Mouse (Mus musculus) testis, adult 2 months (tissue): Measurements from ENCODE around the gene Cog1. TPM values are rescaled to one million over a fixed set of nuclear protein-coding genes. Genes with fewer than 3 reads are reported as not detected.

Experiments
- H3K27ac ChIP-seq: fragments of 200-500 bp; 2 replicates; pipeline ENCODE4 v1.5.1; 2012; ENCODE audit warnings: low read depth, low read length; ENCODE audit not compliant: control insufficient read depth, insufficient read depth
- H3K27me3 ChIP-seq: fragments of 200-500 bp; 2 replicates; pipeline ENCODE4 v1.6.1; 2012; ENCODE audit warnings: mild to moderate bottlenecking, low read length, moderate library complexity; ENCODE audit not compliant: control insufficient read depth, insufficient read depth
- H3K36me3 ChIP-seq: fragments of 200-500 bp; 2 replicates; pipeline ENCODE4 v1.6.1; 2012; ENCODE audit warnings: mild to moderate bottlenecking, low read length; ENCODE audit not compliant: control insufficient read depth, insufficient read depth
- H3K4me1 ChIP-seq: fragments of 200-500 bp; 2 replicates; pipeline ENCODE4 v1.6.1; 2012; ENCODE audit warnings: low read length; ENCODE audit not compliant: control insufficient read depth, insufficient read depth
- H3K4me3 ChIP-seq: fragments of 200-500 bp; 2 replicates; pipeline ENCODE4 v1.5.1; 2012; ENCODE audit warnings: low read depth, mild to moderate bottlenecking, low read length, moderate library complexity, mixed read lengths; ENCODE audit not compliant: control insufficient read depth
- CTCF ChIP-seq: fragments of 200-500 bp; IDR thresholded peaks from 2 replicates; pipeline ENCODE4 v1.5.1; 2012; ENCODE audit warnings: low read depth, mild to moderate bottlenecking, inconsistent platforms, low read length, moderate library complexity; ENCODE audit not compliant: control insufficient read depth, insufficient read depth, insufficient replicate concordance
- POLR2A ChIP-seq: fragments of 200-500 bp; IDR thresholded peaks from 2 replicates; pipeline ENCODE4 v1.6.1; 2012; ENCODE audit warnings: low read depth, mild to moderate bottlenecking, inconsistent platforms, low read length, moderate library complexity; ENCODE audit not compliant: control insufficient read depth
- polyA plus RNA-seq: library from polyadenylated mRNA; depleted of rRNA; stranded (reverse); fragments of >200 nt; gene quantifications from 2 replicates; pipeline ENCODE4 v1.2.3, GENCODE M21; 2012

Gene Cog1
- polyA plus RNA-seq, 1 experiment, result 50.2 TPM

GRCm38 (mm10) chr11:113660940-113661339 lies 12.0 kb downstream of the Cog1 start:
- H3K27ac ChIP-seq, result no peak overlapping the region
- H3K4me3 ChIP-seq, result no peak overlapping the region
- H3K36me3 ChIP-seq, result peaks cover 2% of the 10 kb centered on the region; the same call in 1 of the 2 replicates
- H3K27me3 ChIP-seq, result no peaks in the 10 kb centered on the region
- TF ChIP-seq CTCF, result no peak
- TF ChIP-seq POLR2A, result no peak
- no peaks in the 10 kb centered on the region for H3K4me1 ChIP-seq

- H3K27me3 ChIP-seq, result no peaks in the 10 kb centered on the region
- no peak overlapping the region for H3K4me3 ChIP-seq
- no peak overlapping the region for H3K27ac ChIP-seq
- TF ChIP-seq POLR2A (no peak), CTCF (no peak)
- H3K4me1 ChIP-seq, result peaks cover 3% of the 10 kb centered on the region
- peaks cover 5% of the 10 kb centered on the region for H3K36me3 ChIP-seq
Observed at GRCm38 (mm10) chr11:113661835-113662351, 12.9 kb downstream of the Cog1 start.

- H3K27me3 ChIP-seq, result no peaks in the 10 kb centered on the region
- TF ChIP-seq POLR2A, result no peak
- TF ChIP-seq CTCF, result no peak
- no peak overlapping the region for H3K27ac ChIP-seq
- H3K4me3 ChIP-seq, result no peak overlapping the region
- H3K4me1 ChIP-seq, result peaks cover 3% of the 10 kb centered on the region
- H3K36me3 ChIP-seq, result peaks cover 5% of the 10 kb centered on the region
Observed at GRCm38 (mm10) chr11:113664279-113664678, 15.3 kb downstream of the Cog1 start.

GRCm38 (mm10) chr11:113666205-113666604 lies 17.2 kb downstream of the Cog1 start:
- peaks cover 3% of the 10 kb centered on the region for H3K4me1 ChIP-seq
- TF ChIP-seq CTCF (no peak), POLR2A (no peak)
- no peak overlapping the region for H3K27ac ChIP-seq
- H3K27me3 ChIP-seq, result no peaks in the 10 kb centered on the region
- peaks cover 4% of the 10 kb centered on the region for H3K36me3 ChIP-seq
- peak overlapping the region; percentile 32 for H3K4me3 ChIP-seq

- TF ChIP-seq CTCF, result no peak
- TF ChIP-seq POLR2A, result no peak
- Histone ChIP-seq H3K36me3 (peaks cover 4% of the 10 kb centered on the region), H3K4me1 (peaks cover 3% of the 10 kb centered on the region), H3K27ac (no peak overlapping the region), H3K4me3 (peak overlapping the region; percentile 75), H3K27me3 (no peaks in the 10 kb centered on the region)
Observed at GRCm38 (mm10) chr11:113666648-113667047, 17.7 kb downstream of the Cog1 start.

- Histone ChIP-seq H3K4me1 (peaks cover 3% of the 10 kb centered on the region), H3K36me3 (peaks cover 4% of the 10 kb centered on the region), H3K4me3 (peak overlapping the region; percentile 75), H3K27ac (no peak overlapping the region), H3K27me3 (no peaks in the 10 kb centered on the region)
- no peak for TF ChIP-seq CTCF
- no peak for TF ChIP-seq POLR2A
Observed at GRCm38 (mm10) chr11:113667122-113667521, 18.2 kb downstream of the Cog1 start.

- Histone ChIP-seq H3K36me3 (peaks cover 4% of the 10 kb centered on the region), H3K4me1 (peaks cover 3% of the 10 kb centered on the region), H3K27me3 (no peaks in the 10 kb centered on the region), H3K4me3 (no peak overlapping the region), H3K27ac (no peak overlapping the region)
- TF ChIP-seq POLR2A (no peak), CTCF (no peak)
Observed at GRCm38 (mm10) chr11:113667704-113668103, 18.7 kb downstream of the Cog1 start.
